Mouse (Mus musculus): ENCODE results near the gene Sema6d.
"Not testable (repeated sequence)": the region's sequence is repeated elsewhere in the genome, so short reads cannot be mapped to it uniquely, and the experiment has no call there.

Sema6d gene

GRCm38 (mm10) chr2:124293601-124294000, 203.8 kb downstream of the Sema6d start:
- no peak for DNase-seq (ENCODE audit: low spot score)

GRCm38 (mm10) chr2:124298351-124298750, 208.6 kb downstream of the Sema6d start:
- DNase-seq (ENCODE audit: low spot score): no peak

GRCm38 (mm10) chr2:124298872-124299271, 209.1 kb downstream of the Sema6d start:
- no peak for DNase-seq (ENCODE audit: low spot score)

- DNase-seq (ENCODE audit: low spot score): no peak
These were observed 218.8 kb downstream of the Sema6d start for GRCm38 (mm10) chr2:124308605-124309004.

GRCm38 (mm10) chr2:124309361-124310128, 219.8 kb downstream of the Sema6d start:
- no peak for DNase-seq (ENCODE audit: low spot score)

GRCm38 (mm10) chr2:124322528-124323215, 232.9 kb downstream of the Sema6d start:
- DNase-seq (ENCODE audit: low spot score): no peak

GRCm38 (mm10) chr2:124324107-124324724, 234.4 kb downstream of the Sema6d start:
- DNase-seq (ENCODE audit: low spot score): no peak

- DNase-seq (ENCODE audit: low spot score): no peak
These were observed 239.8 kb downstream of the Sema6d start for GRCm38 (mm10) chr2:124329473-124330130.

- no peak for DNase-seq (ENCODE audit: low spot score)
These were observed 243.1 kb downstream of the Sema6d start for GRCm38 (mm10) chr2:124332890-124333289.

GRCm38 (mm10) chr2:124334655-124335054, 244.9 kb downstream of the Sema6d start:
- DNase-seq (ENCODE audit: low spot score): not testable (repeated sequence)

GRCm38 (mm10) chr2:124338296-124338695, 248.5 kb downstream of the Sema6d start:
- DNase-seq (ENCODE audit: low spot score): no peak

- DNase-seq (ENCODE audit: low spot score): no peak
These were observed 264.4 kb downstream of the Sema6d start for GRCm38 (mm10) chr2:124354191-124354590.

- no peak for DNase-seq (ENCODE audit: low spot score)
These were observed 264.9 kb downstream of the Sema6d start for GRCm38 (mm10) chr2:124354716-124355115.

GRCm38 (mm10) chr2:124369291-124369690, 279.5 kb downstream of the Sema6d start:
- no peak for DNase-seq (ENCODE audit: low spot score)

GRCm38 (mm10) chr2:124369991-124370390, 280.2 kb downstream of the Sema6d start:
- DNase-seq (ENCODE audit: low spot score): peak; percentile 50

GRCm38 (mm10) chr2:124371363-124371762, 281.6 kb downstream of the Sema6d start:
- DNase-seq (ENCODE audit: low spot score): no peak

GRCm38 (mm10) chr2:124385053-124385452, 295.3 kb downstream of the Sema6d start:
- no peak for DNase-seq (ENCODE audit: low spot score)

GRCm38 (mm10) chr2:124385722-124386121, 296.0 kb downstream of the Sema6d start:
- no peak for DNase-seq (ENCODE audit: low spot score)

- no peak for DNase-seq (ENCODE audit: low spot score)
These were observed 298.5 kb downstream of the Sema6d start for GRCm38 (mm10) chr2:124388269-124388668.

GRCm38 (mm10) chr2:124396733-124397132, 307.0 kb downstream of the Sema6d start:
- no peak for DNase-seq (ENCODE audit: low spot score)

- no peak for DNase-seq (ENCODE audit: low spot score)
These were observed 307.5 kb downstream of the Sema6d start for GRCm38 (mm10) chr2:124397304-124397703.

GRCm38 (mm10) chr2:124399611-124400010, 309.8 kb downstream of the Sema6d start:
- DNase-seq (ENCODE audit: low spot score): no peak
